Mouse (Mus musculus) heart, embryonic 14.5 days (tissue): ENCODE measurements at regions not wholly inside any gene's neighbourhood (a gene's known extent, or its start where the extent isn't known, plus 50 kb on each side); places are given as distances from the start of the nearest gene placed in this dataset.

Experiments
- ATAC-seq: fragments of 200-750 bp; cut with Nextera tagmentation; 2 replicates; pipeline ENCODE4 v1.8.0; 2017; ENCODE audit warnings: low read depth, moderate TSS enrichment; ENCODE audit not compliant: insufficient number of reproducible peaks, insufficient read depth, low FRiP score
- H3K27ac ChIP-seq, 2 experiments: fragments of 200-500 bp in 1 of 2; fragments of 300-500 bp in 1 of 2; sonication (generic) in 1 of 2; replicated peaks in 1 of 2; 2 replicates each; pipeline ENCODE4 v1.5.1; 2012 to 2014; ENCODE audit warnings: low read depth in 2 of 2, low read length in 2 of 2, control low read depth in 1 of 2, mild to moderate bottlenecking in 1 of 2, mixed read lengths in 1 of 2; ENCODE audit not compliant: control insufficient read depth in 1 of 2, insufficient read depth in 1 of 2
- H3K27me3 ChIP-seq: fragments of 300-500 bp; sonication (generic); 2 replicates; pipeline ENCODE4 v1.6.1; 2014; ENCODE audit warnings: mild to moderate bottlenecking, low read length, control low read depth; ENCODE audit not compliant: control insufficient read depth, insufficient read depth
- H3K36me3 ChIP-seq: fragments of 300-500 bp; sonication (generic); 2 replicates; pipeline ENCODE4 v1.6.1; 2014; ENCODE audit warnings: mild to moderate bottlenecking, control low read depth, low read length, mixed read lengths; ENCODE audit not compliant: control insufficient read depth, insufficient read depth
- H3K4me1 ChIP-seq, 2 experiments: fragments of 200-500 bp in 1 of 2; fragments of 300-500 bp in 1 of 2; sonication (generic) in 1 of 2; 2 replicates each; pipeline ENCODE4 v1.6.1; 2012 to 2014; ENCODE audit warnings: low read length in 2 of 2, control low read depth in 1 of 2, mixed read lengths in 1 of 2; ENCODE audit not compliant: control insufficient read depth in 2 of 2, insufficient read depth in 2 of 2
- H3K4me2 ChIP-seq: fragments of 300-500 bp; sonication (generic); 2 replicates; pipeline ENCODE4 v1.6.1; 2014; ENCODE audit warnings: mild to moderate bottlenecking, low read length
- H3K4me3 ChIP-seq, 2 experiments: fragments of 200-500 bp in 1 of 2; fragments of 300-500 bp in 1 of 2; sonication (generic) in 1 of 2; 2 replicates each; pipeline ENCODE4 v1.5.1; 2012 to 2014; ENCODE audit warnings: low read length in 2 of 2, mild to moderate bottlenecking in 2 of 2, control low read depth in 1 of 2, low read depth in 1 of 2, moderate library complexity in 1 of 2; ENCODE audit not compliant: control insufficient read depth in 1 of 2, insufficient read depth in 1 of 2
- H3K9ac ChIP-seq: fragments of 300-500 bp; sonication (generic); 2 replicates; pipeline ENCODE4 v1.6.1; 2014; ENCODE audit warnings: mild to moderate bottlenecking, low read length
- H3K9me3 ChIP-seq: fragments of 300-500 bp; sonication (generic); 2 replicates; pipeline ENCODE4 v1.6.1; 2016; ENCODE audit warnings: low read length, control low read depth; ENCODE audit not compliant: control insufficient read depth
- WGBS: fragments of 180-500 bp; shearing (Covaris S2); extraction: QIAGEN DNeasy Blood & Tissue Kit; methylation state at CpG from one replicate; pipeline ENCODE4 v1.1.7; 2014; 5-methylcytosine and 5-hydroxymethylcytosine counted together

GRCm38 (mm10) chr6:50814936-50815500, 160.8 kb upstream of the Npvf start:
- WGBS = 81% methylated on average over 10 of the region's 10 CpGs
- Histone ChIP-seq H3K27ac (no peak overlapping the region), H3K27me3 (no peaks in the 10 kb centered on the region), H3K9me3 (no peaks in the 10 kb centered on the region), H3K36me3 (no peaks in the 10 kb centered on the region), H3K4me2 (no peak overlapping the region), H3K4me3 (no peak overlapping the region), H3K4me1 (peaks cover 3% of the 10 kb centered on the region in 2 experiments; a peak in 2 of 4 replicates), H3K9ac (no peak overlapping the region)
- no peak for ATAC-seq

DNA sequence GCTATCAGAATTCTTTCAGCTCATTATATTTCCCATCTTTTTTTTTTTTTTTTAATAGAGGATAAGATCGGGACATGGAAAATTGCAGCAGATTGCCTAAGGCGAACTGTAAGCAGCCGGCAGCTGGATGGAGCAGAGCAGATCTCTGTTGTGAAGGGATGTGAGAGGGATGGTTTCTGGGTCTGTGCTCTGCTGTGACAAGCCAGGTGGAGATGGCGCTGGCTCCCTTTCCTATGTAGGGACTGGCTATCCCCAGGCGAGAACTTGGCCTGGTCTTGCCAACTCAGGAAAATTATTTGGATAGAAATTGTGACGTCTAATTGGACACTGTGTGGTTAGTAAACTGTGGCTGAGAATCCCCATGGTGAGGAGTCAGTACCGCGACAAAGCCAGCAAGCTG, 161.3 kb upstream of the Npvf start:
- H3K4me3 ChIP-seq = no peak overlapping the region
- H3K4me1 ChIP-seq = peaks cover 5 to 7% of the 10 kb centered on the region in 2 experiments; a peak in 3 of 4 replicates
- ATAC-seq = no peak
- no peak overlapping the region for H3K9ac ChIP-seq
- no peak overlapping the region for H3K4me2 ChIP-seq
- peak overlapping the region in 1 of 2 experiments; percentile 27; a peak in 1 of 4 replicates for H3K27ac ChIP-seq
- no peaks in the 10 kb centered on the region for H3K27me3 ChIP-seq
- H3K36me3 ChIP-seq = no peaks in the 10 kb centered on the region
- H3K9me3 ChIP-seq = no peaks in the 10 kb centered on the region
- 51% methylated on average over 8 of the region's 8 CpGs for WGBS

DNA sequence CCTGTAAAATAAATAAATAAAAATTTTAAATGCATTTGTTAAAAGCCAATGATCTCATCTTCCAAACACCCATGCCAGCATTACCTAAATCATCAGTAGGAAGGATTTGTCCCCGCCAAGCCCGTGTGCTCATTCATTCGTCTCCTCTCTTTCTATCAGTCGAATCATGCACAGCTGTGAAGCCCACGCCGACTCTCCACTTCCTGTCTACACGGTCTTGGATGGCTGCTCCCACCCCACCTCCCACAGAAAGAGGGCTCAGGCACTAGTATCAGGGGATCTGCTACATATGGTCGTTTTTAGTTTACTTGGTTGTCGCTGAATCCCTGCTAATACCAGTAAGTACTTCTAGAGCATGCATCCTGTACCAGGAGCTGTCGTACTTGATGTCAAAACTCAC, 163.2 kb upstream of the Npvf start:
- H3K36me3 ChIP-seq = no peaks in the 10 kb centered on the region
- H3K9me3 ChIP-seq = no peaks in the 10 kb centered on the region
- no peak overlapping the region for H3K9ac ChIP-seq
- no peaks in the 10 kb centered on the region; the same call in 1 of the 2 replicates for H3K27me3 ChIP-seq
- no peak overlapping the region for H3K4me2 ChIP-seq
- no peak for ATAC-seq
- WGBS = 64% methylated on average over 10 of the region's 10 CpGs
- H3K27ac ChIP-seq = no peak overlapping the region
- H3K4me1 ChIP-seq = peaks cover 6 to 7% of the 10 kb centered on the region in 2 experiments; a peak in 3 of 4 replicates
- no peak overlapping the region for H3K4me3 ChIP-seq

DNA sequence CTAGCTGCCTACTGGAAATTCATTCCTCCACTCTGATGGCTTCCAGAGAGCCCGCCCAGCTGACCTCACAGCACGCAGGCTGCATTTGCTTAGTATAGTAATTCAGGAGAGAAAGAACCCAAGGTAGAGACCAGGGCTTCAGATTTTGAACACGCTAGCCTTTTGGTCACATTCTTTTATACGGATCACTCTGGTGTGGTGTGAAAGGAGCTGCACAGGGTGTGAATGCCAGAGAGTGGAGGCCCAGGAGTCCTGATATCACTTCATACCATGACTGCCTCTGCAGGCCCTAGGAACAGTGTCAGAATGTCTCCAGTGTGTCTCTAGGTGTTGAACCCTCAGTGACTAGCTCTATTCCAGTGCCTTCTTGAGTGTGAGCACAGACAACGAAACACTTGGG, 164.2 kb upstream of the Npvf start:
- no peak for ATAC-seq
- H3K27ac ChIP-seq = no peak overlapping the region
- H3K9ac ChIP-seq = no peak overlapping the region
- no peak overlapping the region for H3K4me3 ChIP-seq
- WGBS = 82% methylated on average over 5 of the region's 5 CpGs
- H3K4me1 ChIP-seq = peaks cover 6 to 11% of the 10 kb centered on the region in 2 experiments
- H3K9me3 ChIP-seq = no peaks in the 10 kb centered on the region
- H3K36me3 ChIP-seq = no peaks in the 10 kb centered on the region
- no peaks in the 10 kb centered on the region; the same call in 1 of the 2 replicates for H3K27me3 ChIP-seq
- H3K4me2 ChIP-seq = no peak overlapping the region

GRCm38 (mm10) chr6:50818891-50819541, 164.8 kb upstream of the Npvf start:
- H3K4me3 ChIP-seq = no peak overlapping the region
- ATAC-seq = no peak
- H3K36me3 ChIP-seq = no peaks in the 10 kb centered on the region
- H3K4me1 ChIP-seq = peaks cover 9 to 15% of the 10 kb centered on the region in 2 experiments
- 61% methylated on average over 10 of the region's 10 CpGs for WGBS
- no peak overlapping the region for H3K9ac ChIP-seq
- H3K27ac ChIP-seq = no peak overlapping the region
- no peaks in the 10 kb centered on the region; the same call in 1 of the 2 replicates for H3K27me3 ChIP-seq
- H3K4me2 ChIP-seq = no peak overlapping the region
- no peaks in the 10 kb centered on the region for H3K9me3 ChIP-seq

- Histone ChIP-seq H3K4me2 (no peak overlapping the region), H3K4me3 (no peak overlapping the region), H3K9ac (no peak overlapping the region), H3K4me1 (peaks cover 7 to 12% of the 10 kb centered on the region in 2 experiments), H3K27me3 (peaks cover 8% of the 10 kb centered on the region), H3K36me3 (no peaks in the 10 kb centered on the region), H3K27ac (no peak overlapping the region), H3K9me3 (no peaks in the 10 kb centered on the region)
- WGBS = 62% methylated on average over 12 of the region's 12 CpGs
- ATAC-seq = no peak
These were observed 167.4 kb upstream of the Npvf start for GRCm38 (mm10) chr6:50821401-50822235.

DNA sequence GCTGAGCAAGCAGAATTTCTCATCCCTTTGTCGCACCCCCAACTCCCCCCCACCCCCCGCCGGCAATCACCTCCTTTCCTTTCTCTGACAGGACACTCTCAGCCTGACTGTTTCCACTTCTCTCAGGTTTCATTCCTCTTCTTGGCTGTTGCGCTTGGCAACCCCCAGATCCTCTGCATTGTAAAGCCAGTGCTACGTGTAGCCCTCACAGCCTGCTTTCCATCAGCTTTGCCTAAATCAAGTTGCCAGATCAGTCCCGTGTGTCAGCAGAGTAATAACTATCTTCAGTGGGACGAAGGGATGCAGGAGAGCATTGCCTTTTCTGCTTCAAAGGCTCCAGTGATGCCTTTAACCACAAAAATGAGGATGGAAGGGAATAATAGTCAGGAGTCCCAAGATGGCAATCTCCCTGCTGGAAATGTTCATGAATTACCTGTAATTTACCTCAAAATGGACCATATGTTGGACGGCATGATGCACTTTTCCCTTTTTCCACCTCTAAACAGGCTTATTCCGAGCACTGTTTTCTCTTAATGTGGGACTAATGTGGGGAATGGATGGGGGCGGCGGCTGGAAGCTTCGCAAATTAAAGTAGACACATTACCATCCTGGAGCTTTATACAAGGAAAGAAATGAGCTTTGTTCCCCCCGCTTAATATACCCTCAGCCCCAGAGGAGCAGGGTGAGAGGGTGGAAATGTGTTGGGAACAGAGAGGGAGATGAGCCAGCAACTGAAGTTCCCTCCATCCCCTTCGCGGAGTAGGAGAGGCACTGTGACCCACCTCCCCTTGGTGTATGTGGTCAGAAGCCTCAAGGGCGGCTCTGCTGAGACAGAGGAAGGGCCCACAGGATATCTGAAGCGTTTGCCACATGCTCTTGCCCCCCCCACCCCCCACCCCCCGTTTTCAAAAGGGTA, 168.3 kb upstream of the Npvf start:
- H3K27ac ChIP-seq = no peak overlapping the region
- H3K9ac ChIP-seq = no peak overlapping the region
- peaks cover 7 to 12% of the 10 kb centered on the region in 2 experiments for H3K4me1 ChIP-seq
- H3K4me3 ChIP-seq = no peak overlapping the region
- no peak for ATAC-seq
- H3K27me3 ChIP-seq = peaks cover 8% of the 10 kb centered on the region
- WGBS = 53% methylated on average over 18 of the region's 18 CpGs
- no peaks in the 10 kb centered on the region for H3K36me3 ChIP-seq
- no peak overlapping the region for H3K4me2 ChIP-seq
- H3K9me3 ChIP-seq = 0 out of 2 replicates have a peak, but pooled peaks cover under 1% of the 10 kb centered on the region
